ENCODE assay signal across 8 mouse cellular contexts in the genomic region with DNA sequence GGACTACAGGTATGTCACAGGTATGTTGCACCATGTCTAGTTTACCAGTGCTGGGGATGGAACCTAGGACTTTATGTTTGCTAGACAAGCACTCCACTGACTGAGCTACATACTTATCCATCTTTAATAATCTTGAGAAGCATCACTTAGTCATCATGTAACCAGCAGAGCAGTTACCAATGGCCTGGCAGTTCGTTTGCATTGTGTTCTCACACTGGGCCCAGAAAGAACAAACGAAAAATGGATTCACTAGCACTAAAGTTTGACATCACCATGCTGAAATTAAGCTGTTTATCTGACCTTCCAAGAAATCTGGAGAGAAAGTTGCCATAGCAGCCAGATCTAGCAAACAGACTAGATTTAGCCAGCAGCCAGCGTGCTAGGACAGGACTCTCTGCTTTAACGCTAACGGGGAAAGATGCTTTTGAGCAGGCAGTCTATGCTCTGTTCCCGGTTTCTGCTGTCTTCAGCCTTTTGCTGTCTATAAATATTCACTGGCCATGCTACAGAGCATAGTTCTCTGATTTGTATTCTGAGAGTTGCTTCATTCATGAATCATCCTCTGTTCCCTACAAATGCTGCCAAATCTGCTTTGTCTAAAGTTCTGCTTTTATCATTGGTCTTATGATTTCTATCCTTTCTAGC.
A peak's percentile ranks its signal among the peaks of the same experiment; 100 is the strongest.
DNase-seq lines count a peak whose midpoint lies in the region; ATAC-seq and TF ChIP-seq lines count a peak whose summit lies in the region.

No protein-coding gene starts in this region.

- H3K27me3 ChIP-seq in neural tube, embryonic 14.5 days (ENCODE audit: control insufficient read depth, insufficient read depth, low read length), result no peaks in the 10 kb centered on the region
- no peaks in the 10 kb centered on the region for H3K27me3 ChIP-seq in small intestine, adult 2 months (ENCODE audit: control insufficient read depth, insufficient read depth, low read length)
- H3K27me3 ChIP-seq in liver, embryonic 11.5 days (replicated peaks; ENCODE audit: control insufficient read depth, insufficient read depth, low read length), result no peaks in the 10 kb centered on the region

- no peak overlapping the region for H3K9ac ChIP-seq in neural tube, embryonic 14.5 days (replicated peaks; ENCODE audit: low read depth, low read length)
- H3K9ac ChIP-seq in liver, embryonic 11.5 days (ENCODE audit: low read depth, low read length), result no peak overlapping the region

- no peak for TF ChIP-seq POLR2A in small intestine, adult 2 months (IDR thresholded peaks at IDR 0.05; ENCODE audit: low read depth, low read length)

- ATAC-seq in neural tube, embryonic 14.5 days (ENCODE audit: low read depth), result peak; percentile 74; the same call in 1 of the 2 replicates
- ATAC-seq in liver, embryonic 11.5 days (replicated peaks; ENCODE audit: low FRiP score), result no peak

- 75% methylated on average over 6 of the region's 6 CpGs for whole genome bisulfite sequencing in neural tube, embryonic 14.5 days
- 55% methylated on average over 6 of the region's 6 CpGs for WGBS in small intestine, adult 2 months
- WGBS in liver, embryonic 11.5 days, result 84% methylated on average over 6 of the region's 6 CpGs

- H3K36me3 ChIP-seq in neural tube, embryonic 14.5 days (ENCODE audit: control insufficient read depth, insufficient read depth, low read length), result no peaks in the 10 kb centered on the region
- H3K36me3 ChIP-seq in small intestine, adult 2 months (ENCODE audit: control insufficient read depth, insufficient read depth, low read length), result no peaks in the 10 kb centered on the region
- H3K36me3 ChIP-seq in liver, embryonic 11.5 days (ENCODE audit: control insufficient read depth, insufficient read depth, low read length), result no peaks in the 10 kb centered on the region

- H3K4me3 ChIP-seq in neural tube, embryonic 14.5 days (ENCODE audit: low read depth, low read length), result no peak overlapping the region
- no peak overlapping the region for H3K4me3 ChIP-seq in small intestine, adult 2 months (ENCODE audit: low read depth, low read length)
- no peak overlapping the region for H3K4me3 ChIP-seq in liver, embryonic 11.5 days (ENCODE audit: low read depth, low read length)

- H3K27ac ChIP-seq in neural tube, embryonic 14.5 days (ENCODE audit: low read depth, low read length), result no peak overlapping the region
- H3K27ac ChIP-seq in small intestine, adult 2 months (ENCODE audit: insufficient read depth, low read depth, low read length), result peak overlapping the region; percentile 7; the same call in 1 of the 2 replicates
- no peak overlapping the region for H3K27ac ChIP-seq in liver, embryonic 11.5 days (ENCODE audit: low read depth, low read length)

- H3K4me2 ChIP-seq in neural tube, embryonic 14.5 days (ENCODE audit: low read depth, low read length), result no peak overlapping the region
- no peak overlapping the region for H3K4me2 ChIP-seq in liver, embryonic 11.5 days

- no peaks in the 10 kb centered on the region for H3K9me3 ChIP-seq in neural tube, embryonic 14.5 days (ENCODE audit: control insufficient read depth, low read length)
- H3K9me3 ChIP-seq in liver, embryonic 11.5 days (ENCODE audit: control insufficient read depth, low read length), result 0 out of 2 replicates have a peak, but pooled peaks cover 2% of the 10 kb centered on the region

- no peak for TF ChIP-seq CTCF in small intestine, adult 2 months (IDR thresholded peaks at IDR 0.05; ENCODE audit: extremely low read depth, insufficient read length, insufficient replicate concordance, low read depth, low read length)

- no peaks in the 10 kb centered on the region for H3K4me1 ChIP-seq in neural tube, embryonic 14.5 days (ENCODE audit: control insufficient read depth, insufficient read depth, low read length)
- H3K4me1 ChIP-seq in small intestine, adult 2 months (ENCODE audit: control insufficient read depth, insufficient read depth, insufficient read length, low read length), result no peaks in the 10 kb centered on the region
- H3K4me1 ChIP-seq in liver, embryonic 11.5 days (replicated peaks; ENCODE audit: control insufficient read depth, insufficient read depth, low read length), result no peaks in the 10 kb centered on the region

- DNase-seq in frontal cortex, postnatal 36 days (ENCODE audit: low spot score in 2 of 2), result peak; percentile 30 to 50
- DNase-seq in frontal cortex, postnatal 14 days (ENCODE audit: low spot score in 2 of 2), result no peak
- DNase-seq in neural tube, embryonic 10.5 days (ENCODE audit: extremely low spot score, low spot score), result no peak
- peak; percentile 29 to 47 for DNase-seq in layer of hippocampus, postnatal 14 days (ENCODE audit: low spot score in 2 of 2)
- DNase-seq in liver, embryonic 11.5 days (ENCODE audit: low spot score), result no peak
- no peak for DNase-seq in urinary bladder, adult 2 months (ENCODE audit: low spot score)

Comparison
In these comparisons a context has a peak if more than half of its experiments do, and no peak if none do; other contexts are left out.
1. DNase-seq: peak in frontal cortex, postnatal 36 days (2 of 2) and layer of hippocampus, postnatal 14 days (2 of 2); none in frontal cortex, postnatal 14 days (0 of 2), neural tube, embryonic 10.5 days (single experiment), liver, embryonic 11.5 days (single experiment) and urinary bladder, adult 2 months (single experiment).